In genomic region chr7:75848776-75849670, GRCm38 (mm10) we compare ENCODE assay signal across 8 mouse cellular contexts. TPM values are rescaled to one million over a fixed set of nuclear protein-coding genes. Genes with fewer than 3 reads are reported as not detected.
DNase-seq lines count a peak whose midpoint lies in the region; ATAC-seq and TF ChIP-seq lines count a peak whose summit lies in the region.

No protein-coding gene starts in this region.

- TF ChIP-seq CTCF in spleen, adult 2 months (IDR thresholded peaks at IDR 0.05; ENCODE audit: extremely low read depth, insufficient read depth, insufficient read length, insufficient replicate concordance): no peak

- peak overlapping the region; percentile 89 for H3K9ac ChIP-seq in heart, embryonic 12.5 days
- peak overlapping the region; percentile 96 for H3K9ac ChIP-seq in kidney, embryonic 16.5 days (replicated peaks; ENCODE audit: low read length)

- H3K36me3 ChIP-seq in heart, embryonic 12.5 days: no peaks in the 10 kb centered on the region
- no peaks in the 10 kb centered on the region for H3K36me3 ChIP-seq in kidney, embryonic 16.5 days (ENCODE audit: insufficient read depth, low read length)
- no peaks in the 10 kb centered on the region for H3K36me3 ChIP-seq in spleen, adult 2 months (ENCODE audit: control insufficient read depth, insufficient read depth, low read length)

- H3K4me1 ChIP-seq in heart, embryonic 12.5 days (replicated peaks): peaks cover 40% of the 10 kb centered on the region
- peaks cover 28% of the 10 kb centered on the region for H3K4me1 ChIP-seq in kidney, embryonic 16.5 days (ENCODE audit: insufficient read depth, low read length)
- H3K4me1 ChIP-seq in spleen, adult 2 months (ENCODE audit: control insufficient read depth, insufficient read depth, insufficient read length): peaks cover 6% of the 10 kb centered on the region; the same call in 1 of the 2 replicates

- ATAC-seq in heart, embryonic 12.5 days (ENCODE audit: insufficient number of reproducible peaks, low FRiP score): peak; percentile 31; the same call in 1 of the 2 replicates
- peak; percentile 44; the same call in 1 of the 2 replicates for ATAC-seq in kidney, embryonic 16.5 days (ENCODE audit: low FRiP score, low TSS enrichment)

- H3K4me2 ChIP-seq in heart, embryonic 12.5 days: peak overlapping the region; percentile 96
- H3K4me2 ChIP-seq in kidney, embryonic 16.5 days (replicated peaks; ENCODE audit: low read depth, low read length): peak overlapping the region; percentile 80

- peak overlapping the region; percentile 79; the same call in 1 of the 2 replicates for H3K27ac ChIP-seq in heart, embryonic 12.5 days (ENCODE audit: poor library complexity, severe bottlenecking)
- peak overlapping the region; percentile 86 for H3K27ac ChIP-seq in kidney, embryonic 16.5 days (ENCODE audit: low read length)
- H3K27ac ChIP-seq in spleen, adult 2 months (ENCODE audit: insufficient read depth, low read length): peak overlapping the region; percentile 69

- 3% methylated on average over 25 of the region's 25 CpGs for WGBS in heart, embryonic 12.5 days
- WGBS in kidney, embryonic 16.5 days: under 1% methylated on average over 21 of the region's 25 CpGs
- WGBS in spleen, adult 2 months: under 1% methylated on average over 25 of the region's 25 CpGs

- peak; percentile 48 for DNase-seq in right cerebral cortex, postnatal 14 days
- DNase-seq in right cerebral cortex, adult 18-20 months: no peak
- peak; percentile 60 for DNase-seq in embryo, embryonic 10 days (ENCODE audit: low spot score)
- peak; percentile 63 for DNase-seq in lung, postnatal 36 days
- peak; percentile 8 to 63 for DNase-seq in spleen, adult 2 months (ENCODE audit: low read depth in 1 of 2, low spot score in 2 of 2)
- no peak for DNase-seq in layer of hippocampus, adult 9-11 months

- no peaks in the 10 kb centered on the region for H3K27me3 ChIP-seq in heart, embryonic 12.5 days (replicated peaks)
- no peaks in the 10 kb centered on the region for H3K27me3 ChIP-seq in kidney, embryonic 16.5 days (ENCODE audit: insufficient read depth, low read length)
- H3K27me3 ChIP-seq in spleen, adult 2 months (ENCODE audit: control insufficient read depth, insufficient read depth, low read length): no peaks in the 10 kb centered on the region

- peak overlapping the region; percentile 73 for H3K4me3 ChIP-seq in heart, embryonic 12.5 days
- peak overlapping the region; percentile 91 for H3K4me3 ChIP-seq in kidney, embryonic 16.5 days (ENCODE audit: low read length)
- H3K4me3 ChIP-seq in spleen, adult 2 months (ENCODE audit: extremely low read depth, insufficient read depth, insufficient read length): peak overlapping the region; percentile 83

- TF ChIP-seq POLR2A in spleen, adult 2 months (IDR thresholded peaks at IDR 0.05; ENCODE audit: low read depth, low read length): no peak

- H3K9me3 ChIP-seq in heart, embryonic 12.5 days (replicated peaks): no peaks in the 10 kb centered on the region
- no peaks in the 10 kb centered on the region for H3K9me3 ChIP-seq in kidney, embryonic 16.5 days (ENCODE audit: low read length)

RNA-seq across cellular contexts. Expression of gene Klhl25, which starts 0.9 kb away (rescaled TPM):
- polyA plus RNA-seq in heart, embryonic 12.5 days (2016; fragmentation: Nextera tagmentation; extraction: Ambion mirVana): 11.6 and 12.0 TPM in 2 replicates
- polyA plus RNA-seq in kidney, embryonic 16.5 days (2015; fragmentation: Nextera tagmentation; extraction: Ambion mirVana): 19.6 and 20.0 TPM in 2 replicates
- 17.6 and 22.2 TPM in 2 replicates for polyA plus RNA-seq in spleen, adult 2 months (2012; rRNA removed)

Comparison
In these comparisons a context has a peak if more than half of its experiments do, and no peak if none do; other contexts are left out.
1. DNase-seq: peak in right cerebral cortex, postnatal 14 days (single experiment), embryo, embryonic 10 days (single experiment), lung, postnatal 36 days (single experiment) and spleen, adult 2 months (2 of 2); none in right cerebral cortex, adult 18-20 months (single experiment) and layer of hippocampus, adult 9-11 months (single experiment).
2. Peak in every context shown above with its lines, with median percentiles within 50 percentile points of each other: H3K27ac ChIP-seq and H3K4me3 ChIP-seq.